Mouse (Mus musculus) forebrain, embryonic 14.5 days (tissue): ENCODE measurements around the gene Tmem274. TPM values are rescaled to one million over a fixed set of nuclear protein-coding genes. Genes with fewer than 3 reads are reported as not detected.

Experiments
- ATAC-seq: fragments of 200-750 bp; cut with Nextera tagmentation; 2 replicates; pipeline ENCODE4 v1.8.0; 2017; ENCODE audit warnings: mild to moderate bottlenecking, moderate library complexity
- DNase-seq: peaks from one replicate; pipeline ENCODE4 v3.0.0-alpha.2; 2015; ENCODE audit warnings: low spot score
- H3K27ac ChIP-seq: fragments of 300-500 bp; sonication (generic); 2 replicates; pipeline ENCODE4 v1.5.1; 2014; ENCODE audit warnings: low read depth, mild to moderate bottlenecking, control low read depth, low read length, moderate library complexity
- H3K27me3 ChIP-seq: fragments of 300-500 bp; sonication (generic); replicated peaks from 2 replicates; pipeline ENCODE4 v1.6.1; 2014; ENCODE audit warnings: low read length, control low read depth, mixed read lengths; ENCODE audit not compliant: control insufficient read depth, insufficient read depth
- H3K36me3 ChIP-seq: fragments of 300-500 bp; sonication (generic); 2 replicates; pipeline ENCODE4 v1.6.1; 2014; ENCODE audit warnings: low read length, control low read depth; ENCODE audit not compliant: control insufficient read depth, insufficient read depth
- H3K4me1 ChIP-seq: fragments of 300-500 bp; sonication (generic); 2 replicates; pipeline ENCODE4 v1.6.1; 2014; ENCODE audit warnings: antibody characterized with exemption, low read length, control low read depth; ENCODE audit not compliant: control insufficient read depth, insufficient read depth
- H3K4me2 ChIP-seq: fragments of 300-500 bp; sonication (generic); 2 replicates; pipeline ENCODE4 v1.6.1; 2014; ENCODE audit warnings: mild to moderate bottlenecking, control low read depth, low read length
- H3K4me3 ChIP-seq: fragments of 300-500 bp; sonication (generic); 2 replicates; pipeline ENCODE4 v1.5.1; 2014; ENCODE audit warnings: low read depth, low read length, control low read depth
- H3K9ac ChIP-seq: fragments of 300-500 bp; sonication (generic); 2 replicates; pipeline ENCODE4 v1.6.1; 2014; ENCODE audit warnings: mild to moderate bottlenecking, low read length, control low read depth, moderate library complexity
- H3K9me3 ChIP-seq: fragments of 300-500 bp; sonication (generic); replicated peaks from 2 replicates; pipeline ENCODE4 v1.6.1; 2016; ENCODE audit warnings: low read length, control low read depth, mixed read lengths; ENCODE audit not compliant: control insufficient read depth
- whole genome bisulfite sequencing: fragments of 180-500 bp; shearing (Covaris S2); extraction: QIAGEN DNeasy Blood & Tissue Kit; methylation state at CpG from one replicate; pipeline ENCODE4 v1.1.7; 2014; 5-methylcytosine and 5-hydroxymethylcytosine counted together
- polyA plus RNA-seq: library from polyadenylated mRNA; unstranded; fragments of >200 nt; fragmentation: Nextera tagmentation; extraction: Ambion mirVana; gene quantifications from 2 replicates; pipeline ENCODE4 v1.2.1, GENCODE M21; 2014

Tmem274 gene
- polyA plus RNA-seq, 1 experiment from 2014 or later = not detected

DNA sequence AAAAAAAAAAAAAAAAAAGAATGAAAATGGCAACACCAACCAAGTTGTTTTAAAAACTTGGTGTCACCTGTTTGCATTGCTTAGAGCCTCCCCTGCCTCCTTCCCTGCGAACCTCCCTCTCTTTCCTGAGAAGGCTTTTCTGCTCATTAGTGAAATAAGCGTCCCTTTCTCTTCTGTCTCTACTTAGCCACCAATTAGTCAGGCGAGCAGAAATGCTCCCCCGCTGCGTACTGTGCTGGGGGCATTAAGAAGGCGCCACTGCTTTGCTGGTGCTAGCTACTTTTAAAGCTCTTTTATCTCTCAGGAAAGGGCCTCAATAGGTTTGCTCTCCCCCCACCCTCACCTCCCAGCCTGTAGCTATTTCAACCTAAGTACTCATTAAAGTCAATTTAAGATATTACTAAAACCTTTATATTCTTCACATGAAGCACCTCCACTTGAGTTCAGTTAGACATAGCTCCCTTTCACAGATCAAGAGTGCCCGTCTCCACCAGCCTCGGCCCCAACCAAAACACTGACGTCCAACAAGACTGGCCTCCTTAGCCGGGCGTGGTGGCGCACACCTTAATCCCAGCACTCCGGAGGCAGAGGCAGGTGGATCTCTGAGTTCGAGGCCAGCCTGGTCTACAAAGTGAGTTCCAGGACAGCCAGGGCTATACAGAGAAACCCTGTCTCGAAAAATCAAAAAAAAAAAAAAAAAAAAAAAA, 28.2 kb downstream of the Tmem274 start:
- ATAC-seq (peak; percentile 74), DNase-seq (peak; percentile 78)
- no peak overlapping the region for H3K4me3 ChIP-seq
- H3K36me3 ChIP-seq = peaks cover 7% of the 10 kb centered on the region; the same call in 1 of the 2 replicates
- no peaks in the 10 kb centered on the region for H3K27me3 ChIP-seq
- no peak overlapping the region for H3K4me2 ChIP-seq
- H3K9me3 ChIP-seq = no peaks in the 10 kb centered on the region
- WGBS = 15% methylated on average over 14 of the region's 15 CpGs
- no peak overlapping the region for H3K27ac ChIP-seq
- no peak overlapping the region for H3K9ac ChIP-seq
- H3K4me1 ChIP-seq = 0 out of 2 replicates have a peak, but pooled peaks cover 6% of the 10 kb centered on the region

DNA sequence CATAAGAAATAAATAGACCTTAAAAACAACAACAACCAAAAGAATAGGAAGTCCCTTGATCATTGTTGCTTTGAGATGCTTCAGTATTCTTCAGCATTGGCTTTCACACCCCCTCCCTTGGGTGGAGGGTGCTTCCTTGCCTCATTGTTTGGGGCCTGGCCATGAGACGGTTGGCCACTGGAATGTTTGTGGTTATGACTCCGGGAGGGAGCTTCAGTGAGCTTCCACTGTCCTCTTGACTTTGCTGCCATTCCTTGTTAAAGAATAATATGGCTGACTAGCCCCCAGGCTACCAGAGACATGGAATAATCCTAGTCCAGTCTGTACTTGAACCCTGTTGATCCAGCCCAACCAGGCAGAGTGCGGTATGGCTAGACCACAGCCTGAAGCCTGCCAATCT, 29.7 kb downstream of the Tmem274 start:
- Histone ChIP-seq H3K4me3 (no peak overlapping the region), H3K4me2 (no peak overlapping the region), H3K9ac (no peak overlapping the region), H3K27ac (no peak overlapping the region), H3K36me3 (peaks cover 3% of the 10 kb centered on the region; the same call in 1 of the 2 replicates), H3K27me3 (no peaks in the 10 kb centered on the region), H3K4me1 (0 out of 2 replicates have a peak, but pooled peaks cover 6% of the 10 kb centered on the region), H3K9me3 (no peaks in the 10 kb centered on the region)
- 96% methylated on average over 3 of the region's 3 CpGs for WGBS
- ATAC-seq (no peak), DNase-seq (no peak)

DNA sequence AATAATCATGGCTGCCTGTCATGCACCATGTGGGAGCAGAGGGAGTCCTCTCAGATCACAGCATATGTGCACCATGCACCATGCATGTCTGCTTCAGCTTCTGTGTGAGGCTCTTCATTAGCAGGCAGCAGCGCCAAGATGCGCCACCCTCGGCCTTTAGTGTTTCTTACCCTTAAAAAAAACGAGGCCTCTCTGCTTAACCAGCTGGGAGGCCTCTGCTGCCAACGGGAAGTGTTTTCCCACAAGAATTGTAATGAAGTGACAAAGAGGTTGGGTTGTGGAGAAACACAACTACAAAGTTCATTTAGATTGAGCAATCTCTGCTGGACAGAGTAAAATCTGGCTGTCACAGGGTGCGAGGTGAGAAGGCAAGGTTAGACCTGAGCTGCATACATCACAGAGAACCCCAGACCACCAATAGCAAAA, 34.1 kb downstream of the Tmem274 start:
- Histone ChIP-seq H3K27me3 (no peaks in the 10 kb centered on the region), H3K4me1 (no peaks in the 10 kb centered on the region), H3K4me2 (no peak overlapping the region), H3K27ac (peak overlapping the region; percentile 50; the same call in 1 of the 2 replicates), H3K4me3 (no peak overlapping the region), H3K36me3 (no peaks in the 10 kb centered on the region), H3K9ac (no peak overlapping the region), H3K9me3 (no peaks in the 10 kb centered on the region)
- ATAC-seq (peak; percentile 69), DNase-seq (peak; percentile 71)
- 15% methylated on average over 6 of the region's 6 CpGs for WGBS

DNA sequence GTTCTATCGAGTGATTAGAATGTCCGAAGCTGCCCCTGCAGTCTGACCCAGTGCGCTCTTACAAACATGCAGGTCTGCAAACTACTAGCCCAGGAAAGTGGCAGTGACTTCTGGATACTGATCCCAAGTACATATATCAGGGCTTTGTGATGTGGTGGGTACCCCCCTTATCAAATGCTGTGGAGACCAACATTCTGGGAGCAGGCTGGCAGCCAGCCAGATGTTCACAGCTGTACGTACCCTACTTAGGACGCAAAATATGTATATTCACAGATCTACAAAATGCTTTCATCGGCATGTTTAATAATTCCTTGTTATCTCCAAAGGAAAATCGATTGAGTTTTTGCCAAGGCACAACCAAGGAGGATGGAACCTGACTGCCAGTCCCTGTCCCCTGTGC, 34.9 kb downstream of the Tmem274 start:
- 82% methylated on average over 7 of the region's 7 CpGs for WGBS
- Histone ChIP-seq H3K9ac (no peak overlapping the region), H3K27ac (no peak overlapping the region; the same call in 1 of the 2 replicates), H3K4me2 (no peak overlapping the region), H3K4me1 (no peaks in the 10 kb centered on the region), H3K36me3 (no peaks in the 10 kb centered on the region), H3K9me3 (no peaks in the 10 kb centered on the region), H3K4me3 (no peak overlapping the region), H3K27me3 (no peaks in the 10 kb centered on the region)
- DNase-seq (peak; percentile 34), ATAC-seq (no peak)

DNA sequence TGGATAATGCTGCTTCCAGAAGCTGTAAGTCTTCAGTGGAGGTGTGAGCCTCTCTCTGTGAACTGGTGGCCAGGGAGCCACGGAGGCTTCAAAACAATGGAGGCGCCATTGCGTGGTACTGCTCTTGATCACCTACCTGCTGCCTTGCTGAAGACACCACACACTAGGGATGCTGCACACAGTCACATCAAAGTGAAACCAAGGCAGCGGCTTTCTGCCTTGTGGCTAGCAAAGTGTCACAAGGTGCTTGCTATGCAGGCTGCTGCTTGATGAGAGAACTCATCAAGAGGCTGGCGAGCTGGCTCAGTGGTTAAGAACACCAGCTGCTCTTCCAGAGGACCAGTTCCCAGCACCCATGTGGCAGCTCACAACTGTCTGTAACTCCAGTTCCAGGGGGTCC, 38.5 kb downstream of the Tmem274 start:
- Histone ChIP-seq H3K27ac (no peak overlapping the region), H3K9me3 (no peaks in the 10 kb centered on the region), H3K4me3 (no peak overlapping the region), H3K4me2 (no peak overlapping the region), H3K36me3 (no peaks in the 10 kb centered on the region), H3K4me1 (peaks cover 8% of the 10 kb centered on the region), H3K9ac (no peak overlapping the region), H3K27me3 (no peaks in the 10 kb centered on the region)
- 86% methylated on average over 5 of the region's 5 CpGs for WGBS
- DNase-seq = no peak
- no peak for ATAC-seq

DNA sequence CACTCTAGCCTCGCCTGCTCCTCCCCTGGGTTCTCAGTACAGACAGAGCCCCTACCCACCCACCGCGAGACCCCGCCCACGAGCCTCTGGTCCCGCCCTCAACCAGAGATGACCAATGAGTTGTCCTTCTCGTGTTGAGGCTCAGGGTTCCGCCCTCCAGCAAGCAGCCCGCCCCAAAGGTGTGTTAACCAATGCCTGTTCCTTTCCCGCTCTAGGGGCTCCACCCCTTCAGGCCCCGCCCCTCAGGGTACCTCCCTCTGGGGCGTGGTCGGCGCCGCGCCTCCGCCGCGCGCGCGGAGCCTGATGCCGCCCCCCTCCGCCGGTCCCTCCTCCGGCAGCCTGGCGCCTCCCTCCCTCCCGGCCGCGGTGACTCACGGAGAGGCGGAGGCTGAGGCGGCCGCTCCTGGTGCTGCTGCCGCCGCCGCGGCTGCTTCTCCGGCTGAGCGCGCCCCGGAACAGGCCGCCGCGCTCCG, 40.7 kb downstream of the Tmem274 start, which contains the start of gene Ctnnbip1:
Gene Ctnnbip1, plus strand, starts transcription at position 369 of the 473 bp plus-strand sequence.
- Histone ChIP-seq H3K36me3 (no peaks in the 10 kb centered on the region), H3K27me3 (no peaks in the 10 kb centered on the region), H3K9me3 (no peaks in the 10 kb centered on the region), H3K27ac (peak within 1 kb of the TSS; percentile 21; the same call in 1 of the 2 replicates), H3K4me2 (peak within 1 kb of the TSS; percentile 95), H3K4me1 (peaks cover 8% of the 10 kb centered on the region), H3K4me3 (peak within 1 kb of the TSS; percentile 84), H3K9ac (peak within 1 kb of the TSS; percentile 88)
- DNase-seq = peak; percentile 98
- WGBS = under 1% methylated on average over 45 of the region's 46 CpGs
- ATAC-seq = peak; percentile 99

DNA sequence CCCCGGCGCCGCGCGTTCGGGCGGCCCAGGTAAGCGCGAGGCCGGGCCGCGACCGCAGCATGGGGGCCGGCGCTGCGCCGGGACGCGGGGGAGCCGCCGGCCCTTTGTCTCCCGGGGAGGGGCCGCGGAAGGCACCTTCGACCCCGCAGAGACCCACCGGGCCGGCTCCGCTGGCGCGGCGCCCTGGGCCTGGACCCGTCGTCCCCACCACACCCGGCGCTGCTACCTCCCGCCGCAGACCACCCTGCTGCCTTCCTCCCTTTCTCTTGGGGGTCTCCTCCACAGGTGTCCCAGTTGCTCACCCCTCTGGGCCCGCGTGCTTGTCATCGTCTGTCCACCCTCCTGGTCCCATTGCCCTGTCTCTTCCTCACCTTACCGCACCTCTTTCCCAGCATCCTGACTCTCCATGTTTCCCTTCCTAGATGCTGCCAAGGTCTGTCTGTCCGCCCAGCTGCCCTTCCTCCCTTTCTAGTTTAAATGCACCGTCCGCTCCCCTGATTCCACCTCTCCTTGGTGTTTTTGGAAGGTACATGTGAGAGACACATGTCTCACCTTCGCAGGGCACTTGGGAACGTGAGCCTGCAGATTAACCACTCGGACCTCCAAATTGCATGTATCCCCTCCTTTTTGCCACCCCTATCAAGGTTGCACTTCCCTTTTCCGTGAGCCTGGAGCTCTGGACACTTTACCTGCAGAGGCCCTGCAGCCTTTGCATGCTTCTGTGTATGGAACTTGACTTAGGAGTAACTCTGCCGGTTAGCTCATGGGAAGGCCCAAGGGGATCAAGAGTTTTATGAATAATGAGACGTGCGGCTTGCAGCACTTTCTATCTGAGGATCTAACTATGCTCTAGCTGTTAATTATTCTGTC, 41.4 kb downstream of the Tmem274 start:
- Histone ChIP-seq H3K4me1 (peaks cover 10% of the 10 kb centered on the region), H3K27me3 (no peaks in the 10 kb centered on the region), H3K4me2 (peak overlapping the region; percentile 95), H3K36me3 (no peaks in the 10 kb centered on the region), H3K9me3 (no peaks in the 10 kb centered on the region), H3K9ac (peak overlapping the region; percentile 88), H3K27ac (peak overlapping the region; percentile 21; the same call in 1 of the 2 replicates), H3K4me3 (peak overlapping the region; percentile 84)
- ATAC-seq (peak; percentile 27; the same call in 1 of the 2 replicates), DNase-seq (no peak)
- WGBS = 2% methylated on average over 36 of the region's 52 CpGs

DNA sequence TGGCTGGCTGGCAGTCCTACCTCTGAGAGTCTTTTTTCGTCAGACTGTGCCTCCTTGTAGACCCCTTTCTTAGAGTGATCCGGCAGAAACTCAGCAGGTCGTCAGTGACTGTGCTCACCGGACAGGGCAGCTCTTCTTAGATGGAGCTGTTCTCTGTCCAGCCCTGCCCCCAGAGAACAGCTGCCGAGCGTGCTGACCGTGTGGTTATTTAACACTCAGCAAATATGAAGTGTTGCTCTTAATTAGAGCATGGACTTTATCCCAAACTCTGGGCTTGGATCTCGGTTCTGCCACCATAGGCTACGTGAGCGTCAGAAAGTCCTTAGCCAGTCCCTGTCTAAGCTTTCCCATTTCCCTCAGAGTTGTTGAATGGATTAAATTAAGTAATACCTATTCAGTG, 44.1 kb downstream of the Tmem274 start:
- no peak for ATAC-seq
- no peak for DNase-seq
- H3K4me1 ChIP-seq = peaks cover 15% of the 10 kb centered on the region
- no peak overlapping the region for H3K4me3 ChIP-seq
- H3K27me3 ChIP-seq = no peaks in the 10 kb centered on the region
- H3K36me3 ChIP-seq = no peaks in the 10 kb centered on the region
- no peak overlapping the region for H3K27ac ChIP-seq
- no peaks in the 10 kb centered on the region for H3K9me3 ChIP-seq
- H3K4me2 ChIP-seq = no peak overlapping the region
- WGBS = 73% methylated on average over 10 of the region's 10 CpGs
- H3K9ac ChIP-seq = no peak overlapping the region
